Mouse (Mus musculus) stomach, embryonic 16.5 days (tissue): Measurements from ENCODE around the gene Slc26a5. TPM values are rescaled to one million over a fixed set of nuclear protein-coding genes. Genes with fewer than 3 reads are reported as not detected.
A peak's percentile ranks its signal among the peaks of the same experiment; 100 is the strongest.

Source experiments
- ATAC-seq: fragments of 200-750 bp; cut with Nextera tagmentation; 2 replicates; pipeline ENCODE4 v1.8.0; 2017; ENCODE audit warnings: moderate number of reproducible peaks, moderate TSS enrichment; ENCODE audit not compliant: insufficient read depth, low FRiP score
- H3K27ac ChIP-seq: fragments of 300-500 bp; sonication (generic); 2 replicates; pipeline ENCODE4 v1.5.1; 2014; ENCODE audit warnings: low read length
- H3K27me3 ChIP-seq: fragments of 300-500 bp; sonication (generic); 2 replicates; pipeline ENCODE4 v1.6.1; 2014; ENCODE audit warnings: low read length, control low read depth, mixed read lengths; ENCODE audit not compliant: control insufficient read depth, insufficient read depth
- H3K36me3 ChIP-seq: fragments of 300-500 bp; sonication (generic); 2 replicates; pipeline ENCODE4 v1.6.1; 2014; ENCODE audit warnings: low read length; ENCODE audit not compliant: control insufficient read depth, insufficient read depth
- H3K4me1 ChIP-seq: fragments of 300-500 bp; sonication (generic); 2 replicates; pipeline ENCODE4 v1.6.1; 2014; ENCODE audit warnings: low read length, control low read depth, mixed read lengths; ENCODE audit not compliant: control insufficient read depth, insufficient read depth
- H3K4me2 ChIP-seq: fragments of 300-500 bp; sonication (generic); 2 replicates; pipeline ENCODE4 v1.6.1; 2014; ENCODE audit warnings: low read depth, low read length, mixed read lengths
- H3K4me3 ChIP-seq: fragments of 300-500 bp; sonication (generic); replicated peaks from 2 replicates; pipeline ENCODE4 v1.5.1; 2014; ENCODE audit warnings: mild to moderate bottlenecking, low read length
- H3K9ac ChIP-seq: fragments of 300-500 bp; sonication (generic); 2 replicates; pipeline ENCODE4 v1.6.1; 2014; ENCODE audit warnings: low read length
- H3K9me3 ChIP-seq: fragments of 300-500 bp; sonication (generic); replicated peaks from 2 replicates; pipeline ENCODE4 v1.6.1; 2016; ENCODE audit warnings: low read length, control low read depth; ENCODE audit not compliant: control insufficient read depth
- WGBS: fragments of 180-500 bp; shearing (Covaris S2); extraction: QIAGEN DNeasy Blood & Tissue Kit; methylation state at CpG from one replicate; pipeline ENCODE4 v1.1.7; 2014; 5-methylcytosine and 5-hydroxymethylcytosine counted together
- polyA plus RNA-seq: library from polyadenylated mRNA; unstranded; fragments of >200 nt; fragmentation: Nextera tagmentation; extraction: Ambion mirVana; gene quantifications from 2 replicates; pipeline ENCODE4 v1.2.1, GENCODE M21; 2015

Gene Slc26a5
- polyA plus RNA-seq, 1 experiment from 2014 or later: not detected

- WGBS: 81% methylated on average over 3 of the region's 3 CpGs
- H3K4me3 ChIP-seq: no peak overlapping the region
- no peaks in the 10 kb centered on the region for H3K4me1 ChIP-seq
- ATAC-seq: no peak
- H3K36me3 ChIP-seq: no peaks in the 10 kb centered on the region
- no peak overlapping the region for H3K9ac ChIP-seq
- no peaks in the 10 kb centered on the region for H3K9me3 ChIP-seq
- no peak overlapping the region for H3K4me2 ChIP-seq
- H3K27me3 ChIP-seq: no peaks in the 10 kb centered on the region
- H3K27ac ChIP-seq: no peak overlapping the region
These were observed 28.8 kb upstream of the Slc26a5 start for GRCm38 (mm10) chr5:21894168-21894567.

- 61% methylated on average over 8 of the region's 8 CpGs for WGBS
- Histone ChIP-seq H3K36me3 (no peaks in the 10 kb centered on the region), H3K9me3 (no peaks in the 10 kb centered on the region), H3K4me3 (no peak overlapping the region), H3K9ac (no peak overlapping the region), H3K4me1 (0 out of 2 replicates have a peak, but pooled peaks cover 4% of the 10 kb centered on the region), H3K27me3 (no peaks in the 10 kb centered on the region; the same call in 1 of the 2 replicates), H3K27ac (no peak overlapping the region), H3K4me2 (no peak overlapping the region)
- no peak for ATAC-seq
These were observed 1.3 kb upstream of the Slc26a5 start for GRCm38 (mm10) chr5:21866750-21867149.

- no peak overlapping the region for H3K27ac ChIP-seq
- ATAC-seq: no peak
- 17% methylated on average over 6 of the region's 6 CpGs for WGBS
These were observed 908 bp upstream of the Slc26a5 start for GRCm38 (mm10) chr5:21866311-21866712.

GRCm38 (mm10) chr5:21858653-21859052 lies 6.8 kb downstream of the Slc26a5 start:
- WGBS: 80% methylated on average over 7 of the region's 7 CpGs
- no peaks in the 10 kb centered on the region for H3K9me3 ChIP-seq
- no peak overlapping the region for H3K4me2 ChIP-seq
- H3K27ac ChIP-seq: no peak overlapping the region
- H3K4me1 ChIP-seq: no peaks in the 10 kb centered on the region
- ATAC-seq: no peak
- no peak overlapping the region for H3K9ac ChIP-seq
- no peaks in the 10 kb centered on the region for H3K27me3 ChIP-seq
- H3K4me3 ChIP-seq: no peak overlapping the region
- H3K36me3 ChIP-seq: no peaks in the 10 kb centered on the region

More at GRCm38 (mm10) chr5:21866311-21866712, 908 bp upstream of the Slc26a5 start:
- H3K4me3 ChIP-seq: 0 out of 2 replicates have a peak overlapping the region, but pooled peaks have one; percentile 5
- no peak overlapping the region for H3K9ac ChIP-seq
- H3K4me2 ChIP-seq: peak overlapping the region; percentile 53; the same call in 1 of the 2 replicates
- H3K27me3 ChIP-seq: no peaks in the 10 kb centered on the region; the same call in 1 of the 2 replicates
- H3K9me3 ChIP-seq: no peaks in the 10 kb centered on the region
- H3K36me3 ChIP-seq: no peaks in the 10 kb centered on the region
- 0 out of 2 replicates have a peak, but pooled peaks cover 4% of the 10 kb centered on the region for H3K4me1 ChIP-seq

- no peak for ATAC-seq
- no peaks in the 10 kb centered on the region for H3K27me3 ChIP-seq
- WGBS: 30% methylated on average over 10 of the region's 10 CpGs
These were observed 13.6 kb downstream of the Slc26a5 start for GRCm38 (mm10) chr5:21851679-21852340.

GRCm38 (mm10) chr5:21847438-21847837 lies 18.0 kb downstream of the Slc26a5 start:
- Histone ChIP-seq H3K9ac (no peak overlapping the region), H3K27ac (no peak overlapping the region), H3K4me3 (no peak overlapping the region), H3K27me3 (no peaks in the 10 kb centered on the region), H3K36me3 (no peaks in the 10 kb centered on the region), H3K4me1 (no peaks in the 10 kb centered on the region), H3K4me2 (no peak overlapping the region), H3K9me3 (no peaks in the 10 kb centered on the region)
- no peak for ATAC-seq
- WGBS: 62% methylated on average over 6 of the region's 6 CpGs

More at GRCm38 (mm10) chr5:21851679-21852340, 13.6 kb downstream of the Slc26a5 start:
- H3K27ac ChIP-seq: no peak overlapping the region
- H3K9ac ChIP-seq: no peak overlapping the region
- no peak overlapping the region for H3K4me2 ChIP-seq
- no peaks in the 10 kb centered on the region for H3K9me3 ChIP-seq
- no peak overlapping the region for H3K4me3 ChIP-seq
- H3K4me1 ChIP-seq: no peaks in the 10 kb centered on the region
- no peaks in the 10 kb centered on the region for H3K36me3 ChIP-seq

- no peak for ATAC-seq
- H3K4me1 ChIP-seq: no peaks in the 10 kb centered on the region
- H3K27me3 ChIP-seq: no peaks in the 10 kb centered on the region
- 68% methylated on average over 20 of the region's 20 CpGs for WGBS
- H3K9me3 ChIP-seq: no peaks in the 10 kb centered on the region
- no peak overlapping the region for H3K4me2 ChIP-seq
- no peaks in the 10 kb centered on the region for H3K36me3 ChIP-seq
- H3K4me3 ChIP-seq: no peak overlapping the region
- H3K27ac ChIP-seq: no peak overlapping the region
- H3K9ac ChIP-seq: no peak overlapping the region
These were observed 18.7 kb downstream of the Slc26a5 start for GRCm38 (mm10) chr5:21846616-21847290.

- no peaks in the 10 kb centered on the region for H3K4me1 ChIP-seq
- no peak overlapping the region for H3K27ac ChIP-seq
- H3K9ac ChIP-seq: no peak overlapping the region
- H3K27me3 ChIP-seq: no peaks in the 10 kb centered on the region
- H3K36me3 ChIP-seq: no peaks in the 10 kb centered on the region
- H3K4me2 ChIP-seq: no peak overlapping the region
- H3K9me3 ChIP-seq: no peaks in the 10 kb centered on the region
- no peak overlapping the region for H3K4me3 ChIP-seq
- WGBS: 65% methylated on average over 4 of the region's 4 CpGs
- ATAC-seq: no peak
These were observed 20.7 kb downstream of the Slc26a5 start for GRCm38 (mm10) chr5:21844676-21845075.

- Histone ChIP-seq H3K9me3 (no peaks in the 10 kb centered on the region), H3K4me3 (no peak overlapping the region), H3K27me3 (no peaks in the 10 kb centered on the region), H3K27ac (no peak overlapping the region), H3K36me3 (no peaks in the 10 kb centered on the region), H3K9ac (no peak overlapping the region), H3K4me1 (no peaks in the 10 kb centered on the region), H3K4me2 (no peak overlapping the region)
- ATAC-seq: no peak
- 71% methylated on average over 3 of the region's 3 CpGs for WGBS
These were observed 33.6 kb downstream of the Slc26a5 start for GRCm38 (mm10) chr5:21831761-21832160.
